Mouse (Mus musculus): ENCODE data around the gene March6. TPM values are rescaled to one million over a fixed set of nuclear protein-coding genes. Genes with fewer than 3 reads are reported as not detected.
A peak's percentile ranks its signal among the peaks of the same experiment; 100 is the strongest.

The March6 gene
- total RNA-seq, 2 experiments from 2014 or later = 226 to 233 TPM

DNA sequence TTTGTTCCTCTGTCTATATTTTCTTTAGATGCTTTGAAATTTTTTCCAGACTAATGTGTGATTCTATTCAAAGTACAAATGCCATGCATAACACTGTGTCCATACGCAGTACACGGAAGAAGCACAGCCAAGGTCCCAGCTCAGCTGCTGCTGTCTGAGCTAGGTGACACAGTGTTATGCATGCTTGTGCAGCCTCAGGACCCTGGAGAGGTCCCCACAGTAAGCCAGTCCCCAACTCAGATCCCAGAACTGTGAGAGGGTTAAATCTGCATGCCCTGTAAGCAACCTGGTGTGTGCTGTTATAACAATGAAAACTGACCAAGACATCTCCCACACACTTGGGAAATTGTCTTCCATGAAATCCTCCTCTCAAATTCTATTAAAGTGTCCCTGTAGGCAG is 100.8 kb downstream of the March6 start:
- intact Hi-C loops (cut with DNase I) = no loop called here
- DNase-seq (ENCODE audit: extremely low spot score in 1 of 2, low spot score in 2 of 2) = no peak

DNA sequence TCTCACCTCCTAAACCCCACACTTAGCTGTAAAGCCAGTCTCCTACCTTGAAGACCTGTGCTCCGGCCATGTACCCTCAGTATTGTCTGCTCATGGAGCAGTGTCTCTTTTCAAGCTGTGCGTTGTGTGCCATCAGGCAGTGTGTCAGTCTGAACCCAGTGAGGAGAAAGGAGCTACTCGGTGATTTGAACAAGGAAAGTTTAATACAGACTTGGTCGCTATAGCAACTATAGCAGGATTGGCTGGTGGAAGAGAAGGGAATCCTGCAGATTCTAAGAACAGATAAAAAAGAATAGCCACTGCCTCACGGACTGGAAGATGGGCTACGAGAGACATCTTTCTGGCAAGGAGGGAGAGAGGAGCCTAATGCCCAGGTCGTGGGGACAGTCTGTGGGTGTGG is 101.4 kb downstream of the March6 start:
- intact Hi-C loops (cut with DNase I) = loop anchor here (5.0 kb wide), 1 partner anchor 37 kb away; no protein-coding TSS in a partner anchor
- DNase-seq (ENCODE audit: extremely low spot score in 1 of 2, low spot score in 2 of 2) = no peak

DNA sequence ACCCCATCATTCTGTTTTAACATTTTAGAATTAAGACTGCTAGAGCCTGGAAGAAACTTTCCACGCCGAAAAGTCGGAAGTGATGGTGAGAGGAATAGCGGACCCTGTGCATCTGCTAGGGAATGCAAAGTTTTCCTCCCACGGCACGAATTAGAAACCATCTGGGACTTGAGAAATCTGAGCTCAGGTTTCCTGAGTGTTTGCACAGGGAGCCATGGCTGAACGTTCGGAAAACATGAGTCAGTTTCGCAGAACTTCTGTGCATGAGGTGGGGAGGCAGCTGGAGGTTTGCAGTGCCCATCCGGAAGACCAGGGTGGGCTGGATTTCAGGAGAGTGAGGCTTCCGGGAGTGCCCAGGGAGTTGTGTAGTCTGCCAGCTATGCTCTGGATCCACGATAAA is 102.3 kb downstream of the March6 start:
- intact Hi-C loops (cut with DNase I) = loop anchor here (5.0 kb wide), 1 partner anchor 36 kb away; no protein-coding TSS in a partner anchor
- DNase-seq (ENCODE audit: extremely low spot score in 1 of 2, low spot score in 2 of 2) = peak; percentile 49 to 69

DNA sequence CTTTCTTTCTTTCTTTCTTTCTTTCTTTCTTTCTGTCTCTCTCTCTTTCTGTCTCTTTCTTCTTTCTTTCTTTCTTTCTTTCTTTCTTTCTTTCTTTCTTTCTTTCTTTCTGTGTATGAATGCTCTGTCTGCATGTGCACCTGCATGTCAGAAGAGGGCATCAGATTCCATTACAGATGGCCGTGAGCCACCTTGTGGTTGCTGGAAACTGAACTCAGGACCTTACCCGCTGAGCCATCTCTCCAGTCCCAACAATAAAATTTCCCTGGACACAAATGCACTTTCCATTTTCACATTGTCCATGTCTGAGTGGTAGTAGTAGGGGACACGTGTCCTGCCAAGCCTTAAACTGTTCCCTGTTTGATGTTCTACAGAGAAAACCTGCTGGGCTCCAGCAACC is 103.5 kb downstream of the March6 start:
- intact Hi-C loops (cut with DNase I) = loop anchor here (5.0 kb wide), 1 partner anchor 35 kb away; no protein-coding TSS in a partner anchor
- DNase-seq (ENCODE audit: extremely low spot score in 1 of 2, low spot score in 2 of 2) = no peak

DNA sequence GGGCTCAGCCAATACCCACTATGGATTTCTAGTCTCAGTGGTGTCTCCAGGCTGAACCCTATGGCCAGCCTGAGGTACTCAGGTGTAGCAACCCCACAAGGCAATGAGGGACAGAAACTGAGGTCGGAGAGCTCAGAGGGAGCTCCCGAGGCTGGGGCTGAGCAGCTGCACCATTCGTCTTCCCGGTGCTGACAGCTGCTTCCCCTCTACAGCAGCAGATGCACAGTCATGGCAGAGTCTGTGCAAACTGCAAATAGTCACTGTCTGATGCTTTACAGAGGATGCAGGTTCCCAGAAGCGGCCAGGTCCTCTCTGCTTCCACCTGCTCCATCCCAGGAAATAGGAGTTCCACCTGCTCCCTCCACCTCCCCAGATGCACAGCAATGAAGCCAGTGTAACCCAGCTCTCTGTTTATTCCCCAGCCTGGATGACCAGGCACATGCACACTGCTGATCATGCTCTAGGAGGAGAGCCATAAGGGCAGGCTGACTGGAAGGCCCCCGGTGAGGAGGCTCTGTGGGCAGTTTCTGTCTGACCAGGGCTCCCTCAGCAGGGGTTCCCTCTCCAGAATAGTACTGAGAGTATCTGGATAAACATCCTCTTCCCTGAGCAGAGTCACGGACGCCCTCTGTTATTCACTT is 104.7 kb downstream of the March6 start:
- intact Hi-C loops (cut with DNase I) = loop anchor here (5.0 kb wide), 1 partner anchor 34 kb away; no protein-coding TSS in a partner anchor
- no peak for DNase-seq (ENCODE audit: extremely low spot score in 1 of 2, low spot score in 2 of 2)

DNA sequence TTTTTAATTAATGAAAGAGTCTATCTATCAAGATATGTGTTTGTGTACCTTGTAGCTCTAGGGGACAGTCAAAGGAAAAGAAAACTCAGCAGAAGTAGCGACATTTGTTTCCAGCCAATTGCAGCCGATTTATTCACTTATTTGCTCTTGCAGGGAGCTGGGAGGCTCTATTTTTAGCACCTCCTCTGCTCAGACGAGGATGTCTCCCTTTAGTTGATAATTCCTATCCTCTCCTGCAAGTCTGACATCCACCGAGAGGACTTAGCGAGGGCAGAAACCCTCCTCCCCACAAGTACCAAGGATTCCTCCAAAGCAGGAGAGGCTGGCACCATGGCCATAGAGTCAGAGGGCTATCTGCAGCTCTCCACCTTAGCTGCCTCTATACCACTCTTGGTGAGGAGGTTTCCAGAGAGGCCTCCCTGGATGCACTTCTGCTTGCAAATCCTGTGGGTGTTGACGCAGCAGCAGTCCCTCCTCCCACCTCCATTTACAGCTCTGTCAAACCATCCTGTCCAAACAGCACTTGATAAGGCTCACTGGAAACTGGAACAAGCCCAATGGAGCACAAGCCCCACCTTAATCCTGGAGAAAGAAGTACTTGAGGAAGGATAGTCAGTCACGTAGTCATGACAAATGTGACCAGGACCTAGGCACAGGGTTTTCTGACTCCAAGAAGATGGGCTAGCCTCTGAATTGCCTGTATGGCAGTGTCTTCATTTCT is 108.0 kb downstream of the March6 start:
- intact Hi-C loops (cut with DNase I) = no loop called here
- DNase-seq (ENCODE audit: extremely low spot score in 1 of 2, low spot score in 2 of 2) = no peak

DNA sequence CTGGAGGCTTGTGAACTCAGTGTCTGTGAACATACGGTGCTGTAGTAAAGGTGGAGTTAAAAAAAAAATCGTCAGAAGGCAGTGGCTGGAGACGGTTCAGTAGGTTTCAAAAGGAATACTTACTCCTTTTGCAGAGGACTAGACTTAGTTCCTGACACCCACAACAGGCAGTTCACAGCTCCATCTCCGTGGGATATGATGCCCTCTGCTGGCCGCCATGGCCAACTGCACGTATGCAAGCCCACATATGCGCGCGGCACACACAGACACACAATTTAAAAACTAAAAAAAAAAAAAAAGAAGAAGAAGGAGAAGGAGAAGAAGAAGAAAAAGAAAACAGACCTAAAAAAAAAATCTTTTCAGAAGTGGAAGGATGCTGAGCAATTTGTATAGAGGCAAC is 111.8 kb downstream of the March6 start:
- intact Hi-C loops (cut with DNase I) = no loop called here
- DNase-seq (ENCODE audit: extremely low spot score in 1 of 2, low spot score in 2 of 2) = peak in 1 of 2 experiments; percentile 43

DNA sequence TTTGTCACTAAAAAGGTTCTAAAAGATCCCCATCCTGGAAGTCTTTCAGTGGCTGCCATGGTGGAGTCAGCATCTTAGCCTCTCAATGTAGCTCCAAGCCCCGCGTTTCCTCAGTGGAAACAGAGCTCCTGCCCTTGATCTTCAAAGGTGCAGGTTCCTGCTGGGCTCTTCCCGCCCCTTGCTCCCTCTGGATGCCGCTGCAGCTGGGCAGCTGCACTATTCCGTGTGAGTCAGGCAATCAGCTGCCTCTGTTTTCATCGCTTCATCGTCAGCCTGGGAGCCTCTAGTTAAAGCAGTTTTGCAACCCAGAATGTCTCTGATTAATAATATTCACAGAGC is 112.2 kb downstream of the March6 start:
- intact Hi-C loops (cut with DNase I) = no loop called here
- peak in 1 of 2 experiments; percentile 62 for DNase-seq (ENCODE audit: extremely low spot score in 1 of 2, low spot score in 2 of 2)

DNA sequence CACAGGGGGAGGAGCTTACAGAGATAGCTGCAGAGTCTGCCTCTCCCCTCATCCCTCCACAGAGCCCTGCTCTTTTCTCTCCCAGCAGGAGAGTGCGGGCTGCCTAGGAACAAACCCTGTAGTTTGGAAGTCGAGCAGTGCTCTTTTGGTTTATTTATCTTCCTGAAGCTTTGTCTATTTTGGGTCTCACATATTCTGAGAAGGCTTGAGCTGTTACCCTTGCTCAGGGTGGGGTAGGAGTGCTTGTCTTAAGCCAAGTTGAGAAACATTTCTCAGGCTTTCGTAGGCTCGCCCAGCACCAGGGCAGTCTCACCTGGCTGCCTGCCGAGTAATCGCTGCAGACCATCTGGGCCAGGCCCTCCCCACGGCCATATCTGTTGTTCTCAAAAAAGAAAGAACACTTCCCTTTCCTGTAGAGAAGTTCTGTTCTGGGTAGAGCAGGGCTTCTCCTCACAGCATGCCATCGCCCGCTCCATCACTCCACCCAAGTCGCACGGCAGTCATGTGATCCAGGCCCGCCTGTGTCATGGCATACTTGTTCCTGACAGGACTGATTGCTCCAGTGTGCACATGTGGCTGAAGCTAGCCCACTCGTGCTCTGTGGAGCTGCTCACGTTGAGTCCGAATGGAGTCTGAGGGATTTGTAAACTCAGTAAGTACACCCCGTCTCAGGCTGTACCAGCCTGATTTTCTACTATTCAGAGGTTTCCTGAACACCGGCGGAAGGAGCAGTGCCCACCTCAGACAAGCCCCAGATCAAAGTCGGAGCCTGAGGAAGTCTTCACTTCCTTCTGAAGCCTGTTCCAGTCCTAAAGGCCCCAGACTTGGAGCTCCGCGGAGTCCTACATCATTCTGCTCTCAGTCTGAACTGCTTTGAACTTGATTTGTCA is 112.8 kb downstream of the March6 start:
- peak in 1 of 2 experiments; percentile 82 for DNase-seq (ENCODE audit: extremely low spot score in 1 of 2, low spot score in 2 of 2)
- intact Hi-C loops (cut with DNase I) = no loop called here

DNA sequence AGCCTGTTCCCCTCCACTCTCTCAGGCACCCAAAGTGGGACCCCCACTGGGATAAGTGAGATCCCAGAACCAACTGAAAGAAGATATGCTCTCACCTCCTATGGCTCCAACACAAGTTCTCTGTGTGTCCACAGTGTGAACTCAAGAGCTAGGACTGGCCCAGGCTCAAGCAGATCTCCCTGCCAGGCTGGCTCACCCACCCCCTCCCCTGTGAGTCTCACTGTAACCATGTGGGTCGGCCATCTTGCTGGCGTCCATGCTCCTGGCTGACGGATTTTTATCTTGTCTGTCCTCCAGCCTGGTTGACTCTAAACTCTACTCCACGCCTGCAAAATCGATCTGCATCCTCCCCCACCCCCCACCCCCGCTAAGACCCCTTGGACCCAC is 113.5 kb downstream of the March6 start:
- intact Hi-C loops (cut with DNase I) = no loop called here
- peak in 1 of 2 experiments; percentile 40 for DNase-seq (ENCODE audit: extremely low spot score in 1 of 2, low spot score in 2 of 2)

DNA sequence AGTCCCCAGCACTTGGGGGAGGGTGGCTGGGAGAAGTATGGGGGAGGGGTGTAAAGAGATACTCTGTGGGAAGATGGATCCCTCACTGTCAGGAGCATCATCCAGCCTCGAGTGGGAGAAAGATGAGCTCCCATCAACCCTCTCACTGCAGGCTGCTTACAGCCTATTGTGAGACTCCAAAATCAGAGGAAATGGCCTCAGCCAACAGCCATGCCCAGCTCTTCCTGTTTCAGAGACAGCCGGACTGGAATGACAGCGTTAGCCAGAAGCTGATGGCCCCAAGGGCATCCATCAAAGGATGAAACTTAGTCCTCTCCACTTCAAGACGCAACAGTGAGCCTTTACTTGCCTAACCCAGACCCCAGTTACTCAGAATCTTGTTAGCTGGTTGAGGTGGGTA is 115.7 kb downstream of the March6 start:
- no peak for DNase-seq (ENCODE audit: extremely low spot score in 1 of 2, low spot score in 2 of 2)
- intact Hi-C loops (cut with DNase I) = no loop called here

DNA sequence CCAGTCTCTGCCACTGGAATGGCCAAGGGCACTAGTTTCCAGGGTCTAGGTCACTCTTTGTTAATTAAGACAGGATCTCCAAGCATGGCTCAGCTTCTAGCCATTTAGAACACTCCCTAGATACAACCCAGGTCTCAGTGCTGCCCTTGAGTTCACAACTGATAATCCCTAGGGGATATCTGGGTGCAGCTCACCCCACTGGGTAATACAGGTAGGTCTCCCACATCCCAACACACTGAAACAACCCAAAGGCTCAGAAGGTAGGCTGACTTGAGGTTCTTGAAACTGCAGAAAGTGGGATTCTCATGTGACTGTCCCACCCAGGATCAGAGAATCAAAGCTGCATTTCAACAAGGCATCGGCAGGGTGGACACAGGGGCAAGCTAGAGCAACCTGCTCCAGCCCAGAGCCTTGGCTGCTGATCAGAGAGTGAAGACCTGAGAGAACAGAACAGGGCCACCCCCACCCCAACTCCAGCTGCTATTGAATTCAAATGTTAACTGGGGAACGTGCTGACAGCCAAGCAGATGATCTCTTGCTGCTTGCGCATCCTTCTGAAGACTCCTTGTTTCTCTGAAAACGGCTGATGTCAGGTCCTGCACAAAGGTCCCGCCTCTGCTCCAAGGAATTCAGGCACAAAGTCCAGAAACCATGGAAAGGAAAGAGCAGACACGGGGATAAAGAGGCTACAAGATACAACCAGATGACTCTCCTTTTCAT is 116.5 kb downstream of the March6 start:
- DNase-seq (ENCODE audit: extremely low spot score in 1 of 2, low spot score in 2 of 2) = no peak

DNA sequence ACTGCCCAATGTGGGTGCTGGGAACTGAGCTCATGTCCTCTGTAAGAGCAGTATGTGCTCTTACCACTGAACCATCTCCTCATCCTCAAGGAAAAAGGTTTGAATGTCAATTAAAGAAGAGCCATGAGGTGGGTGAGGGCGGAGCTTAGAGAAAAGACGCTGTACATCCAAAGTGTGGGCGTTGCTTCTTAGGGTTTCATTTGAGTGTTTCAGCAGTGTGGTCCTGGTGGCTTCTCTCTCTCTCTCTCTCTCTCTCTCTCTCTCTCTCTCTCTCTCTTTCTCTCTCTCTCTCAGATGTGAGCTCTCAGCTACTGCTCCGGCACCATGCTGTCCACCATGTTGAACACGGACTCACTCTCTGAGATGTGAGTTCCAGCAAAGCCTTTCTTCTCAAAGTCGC is 117.2 kb downstream of the March6 start:
- intact Hi-C loops (cut with DNase I) = no loop called here
- DNase-seq (ENCODE audit: extremely low spot score in 1 of 2, low spot score in 2 of 2) = no peak

More for the DNA sequence above, 116.5 kb downstream of the March6 start:
- intact Hi-C loops (cut with DNase I) = no loop called here

DNA sequence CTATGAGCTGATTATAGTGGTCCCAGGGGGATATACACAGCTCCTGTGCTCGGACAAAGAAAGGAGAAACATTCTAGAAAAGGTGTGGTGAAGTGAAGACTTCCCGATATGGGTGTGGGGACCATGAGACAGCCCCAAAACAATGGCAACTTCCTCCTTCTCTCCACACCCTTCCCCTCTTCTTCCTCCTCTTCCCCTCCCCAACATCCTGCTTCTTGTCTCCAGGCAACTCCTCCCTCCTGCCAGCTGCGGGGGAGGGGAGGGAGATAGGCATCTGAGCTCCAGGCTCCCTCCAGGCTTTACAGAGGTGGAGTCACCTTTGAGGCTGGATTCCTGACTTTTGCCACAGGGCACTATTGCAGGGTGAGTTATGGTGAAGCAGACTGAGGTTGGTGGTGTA is 117.9 kb downstream of the March6 start:
- intact Hi-C loops (cut with DNase I) = no loop called here
- no peak for DNase-seq (ENCODE audit: extremely low spot score in 1 of 2, low spot score in 2 of 2)

DNA sequence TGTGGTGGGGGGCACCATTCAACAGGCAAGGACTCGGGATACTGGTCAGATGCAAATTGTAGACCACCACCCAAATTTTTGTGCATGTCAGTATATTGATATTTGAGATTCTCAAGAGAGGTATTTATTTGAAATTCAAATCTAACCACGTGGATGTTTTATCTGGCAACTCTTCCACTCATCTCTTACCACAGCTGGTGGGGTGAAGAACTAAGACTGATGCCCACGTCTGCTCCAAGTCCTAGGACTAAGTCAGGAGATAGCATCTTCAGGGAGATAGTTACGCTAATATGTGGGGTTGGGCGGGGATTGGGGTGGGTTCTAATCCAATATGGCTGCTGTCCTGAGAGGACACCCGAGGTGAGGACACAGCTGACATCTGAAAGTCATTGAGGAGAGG is 118.4 kb downstream of the March6 start:
- intact Hi-C loops (cut with DNase I) = no loop called here
- no peak for DNase-seq (ENCODE audit: extremely low spot score in 1 of 2, low spot score in 2 of 2)

DNA sequence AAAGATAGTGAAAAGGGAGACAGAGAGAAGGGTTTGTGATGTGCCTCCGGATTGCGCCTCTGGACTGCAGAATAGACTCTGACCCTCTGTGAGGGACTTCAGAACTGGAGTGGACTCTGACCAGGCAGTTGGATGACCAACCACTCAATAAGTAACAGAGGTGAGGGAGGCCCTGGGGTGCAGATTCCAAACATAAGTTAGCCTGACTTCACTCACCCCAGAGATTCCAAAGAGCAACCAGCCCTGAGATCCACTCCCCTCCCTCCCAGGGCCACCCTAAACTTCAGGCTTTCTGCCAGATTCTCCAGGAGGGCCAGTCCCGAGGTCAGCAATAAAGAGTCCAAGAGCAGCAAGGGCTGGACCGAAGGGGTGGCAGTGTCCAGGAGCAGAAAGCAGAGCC is 123.4 kb downstream of the March6 start:
- intact Hi-C loops (cut with DNase I) = no loop called here
- peak in 1 of 2 experiments; percentile 26 for DNase-seq (ENCODE audit: extremely low spot score in 1 of 2, low spot score in 2 of 2)

DNA sequence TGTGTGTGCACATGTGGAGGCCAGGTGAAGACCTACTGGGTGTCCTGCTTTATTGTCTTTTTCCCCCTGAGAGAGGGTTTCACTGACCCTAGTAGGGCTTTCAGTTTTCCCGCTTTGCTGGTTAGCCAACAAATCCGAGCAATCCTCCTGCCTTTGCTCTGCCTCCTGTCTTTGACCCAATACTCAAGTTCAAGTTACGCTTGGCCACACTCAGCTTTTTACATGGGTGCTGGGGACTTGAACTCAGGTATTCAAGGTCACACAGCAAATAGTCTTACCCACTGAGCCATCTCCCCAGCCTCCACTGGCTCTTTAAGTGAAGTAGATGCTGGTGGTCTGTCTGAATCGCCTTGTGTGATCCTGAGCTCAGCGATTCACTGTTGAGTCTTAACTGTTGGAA is 124.0 kb downstream of the March6 start:
- DNase-seq (ENCODE audit: extremely low spot score in 1 of 2, low spot score in 2 of 2) = no peak
- intact Hi-C loops (cut with DNase I) = no loop called here

Measured in left cerebral cortex, postnatal 10 days (tissue).